Mouse (Mus musculus): ENCODE data around the gene Frmd4b.

DNA sequence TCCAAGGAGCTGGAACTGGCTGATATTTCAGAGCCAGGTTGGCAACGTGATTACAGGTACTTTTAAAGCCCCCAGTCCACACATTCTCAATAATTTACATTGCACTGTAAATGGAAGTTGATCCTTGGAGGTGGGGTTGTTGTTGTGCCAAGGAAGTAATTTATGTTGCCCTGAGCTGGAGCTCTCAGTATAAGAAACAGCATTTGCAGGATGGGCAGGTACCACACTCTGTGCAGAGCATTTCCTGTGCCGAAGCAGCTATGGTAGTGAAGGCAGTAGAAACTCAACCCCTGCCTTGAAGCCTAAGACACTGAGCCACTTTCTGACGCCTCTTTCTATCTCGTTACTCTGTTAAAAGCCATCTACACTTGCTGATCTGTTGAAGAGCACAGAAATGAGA, 341.6 kb downstream of the Frmd4b start:
- TF ChIP-seq CTCF (IDR thresholded peaks at IDR 0.05; ENCODE audit: insufficient read depth, low read length): no peak
- TF ChIP-seq POLR2A (IDR thresholded peaks at IDR 0.05; ENCODE audit: borderline replicate concordance, extremely low read depth, low read depth, low read length): no peak
